Comparison of ENCODE assay signal across 8 mouse cellular contexts in genomic region chr16:10489483-10489882, GRCm38 (mm10). TPM values are rescaled to one million over a fixed set of nuclear protein-coding genes. Genes with fewer than 3 reads are reported as not detected.
A peak's percentile ranks its signal among the peaks of the same experiment; 100 is the strongest.
DNase-seq lines count a peak whose midpoint lies in the region; ATAC-seq lines count a peak whose summit lies in the region.

No protein-coding gene starts in this region.

- DNase-seq in gastrocnemius, postnatal 25 days = no peak
- no peak for DNase-seq in layer of hippocampus, postnatal 25 days (ENCODE audit: extremely low spot score in 1 of 2, low spot score in 1 of 2)
- no peak for DNase-seq in gastrocnemius, postnatal 10 days

- 8% methylated on average over 9 of the region's 9 CpGs for WGBS in forebrain, embryonic 13.5 days
- WGBS in limb, embryonic 13.5 days = 5% methylated on average over 9 of the region's 9 CpGs
- WGBS in stomach, embryonic 15.5 days = 3% methylated on average over 9 of the region's 9 CpGs

- H3K4me3 ChIP-seq in megakaryocyte, embryonic 14.5 days (replicated peaks) = peak overlapping the region; percentile 80
- no peak overlapping the region for H3K4me3 ChIP-seq in forebrain, embryonic 13.5 days
- H3K4me3 ChIP-seq in limb, embryonic 13.5 days = peak overlapping the region; percentile 21
- peak overlapping the region; percentile 9; the same call in 1 of the 2 replicates for H3K4me3 ChIP-seq in stomach, embryonic 15.5 days (replicated peaks)

- H3K4me1 ChIP-seq in megakaryocyte, embryonic 14.5 days = peaks cover 8% of the 10 kb centered on the region
- H3K4me1 ChIP-seq in forebrain, embryonic 13.5 days = peaks cover 3% of the 10 kb centered on the region; the same call in 1 of the 2 replicates
- H3K4me1 ChIP-seq in limb, embryonic 13.5 days = peaks cover 9% of the 10 kb centered on the region; the same call in 1 of the 2 replicates
- no peaks in the 10 kb centered on the region for H3K4me1 ChIP-seq in stomach, embryonic 15.5 days

- no peaks in the 10 kb centered on the region for H3K36me3 ChIP-seq in megakaryocyte, embryonic 14.5 days (replicated peaks; ENCODE audit: low read length)
- H3K36me3 ChIP-seq in forebrain, embryonic 13.5 days (ENCODE audit: poor library complexity, severe bottlenecking) = no peaks in the 10 kb centered on the region
- H3K36me3 ChIP-seq in limb, embryonic 13.5 days = no peaks in the 10 kb centered on the region
- no peaks in the 10 kb centered on the region for H3K36me3 ChIP-seq in stomach, embryonic 15.5 days

- H3K4me2 ChIP-seq in forebrain, embryonic 13.5 days = peak overlapping the region; percentile 44
- H3K4me2 ChIP-seq in limb, embryonic 13.5 days (replicated peaks) = peak overlapping the region; percentile 50
- peak overlapping the region; percentile 47 for H3K4me2 ChIP-seq in stomach, embryonic 15.5 days

- H3K27me3 ChIP-seq in megakaryocyte, embryonic 14.5 days (replicated peaks) = peaks cover 48% of the 10 kb centered on the region
- peaks cover 17% of the 10 kb centered on the region; the same call in 1 of the 2 replicates for H3K27me3 ChIP-seq in forebrain, embryonic 13.5 days
- H3K27me3 ChIP-seq in limb, embryonic 13.5 days = peaks cover 34% of the 10 kb centered on the region
- H3K27me3 ChIP-seq in stomach, embryonic 15.5 days (replicated peaks) = no peaks in the 10 kb centered on the region

- peak overlapping the region; percentile 40 for H3K9ac ChIP-seq in forebrain, embryonic 13.5 days
- 0 out of 2 replicates have a peak overlapping the region, but pooled peaks have one; percentile 26 for H3K9ac ChIP-seq in limb, embryonic 13.5 days
- no peak overlapping the region for H3K9ac ChIP-seq in stomach, embryonic 15.5 days

- ATAC-seq in megakaryocyte, adult 5-6 weeks (ENCODE audit: poor library complexity, severe bottlenecking) = no peak
- no peak for ATAC-seq in forebrain, embryonic 13.5 days
- no peak for ATAC-seq in limb, embryonic 13.5 days (ENCODE audit: low FRiP score, low read depth)
- ATAC-seq in stomach, embryonic 15.5 days (ENCODE audit: insufficient read depth, low FRiP score, low read depth) = no peak

- no peaks in the 10 kb centered on the region for H3K9me3 ChIP-seq in megakaryocyte, embryonic 14.5 days
- H3K9me3 ChIP-seq in forebrain, embryonic 13.5 days (replicated peaks) = no peaks in the 10 kb centered on the region
- no peaks in the 10 kb centered on the region for H3K9me3 ChIP-seq in limb, embryonic 13.5 days
- H3K9me3 ChIP-seq in stomach, embryonic 15.5 days = no peaks in the 10 kb centered on the region

- no peak overlapping the region for H3K27ac ChIP-seq in forebrain, embryonic 13.5 days
- H3K27ac ChIP-seq in limb, embryonic 13.5 days = no peak overlapping the region
- H3K27ac ChIP-seq in stomach, embryonic 15.5 days = no peak overlapping the region

RNA-seq across cellular contexts. Expression of gene Ciita, which starts 9.6 kb away (rescaled TPM):
- 0.22 TPM in 1 of 2 replicates, not detected in the other for polyA plus RNA-seq in megakaryocyte, embryonic 14.5 days (2012; ENCODE audit: insufficient read depth, low replicate concordance)
- 2.5 and 3.3 TPM in 2 replicates for total RNA-seq in megakaryocyte, adult 5-6 weeks (2015)
- 3.2 and 3.7 TPM in 2 replicates for total RNA-seq in megakaryocyte, adult 5-6 weeks (2017)
- polyA plus RNA-seq in forebrain, embryonic 13.5 days (2015; fragmentation: Nextera tagmentation; extraction: Ambion mirVana) = 0.29 and 0.40 TPM in 2 replicates
- polyA plus RNA-seq in limb, embryonic 13.5 days (2015; fragmentation: Nextera tagmentation; extraction: Ambion mirVana) = 0.37 and 0.40 TPM in 2 replicates
- polyA plus RNA-seq in stomach, embryonic 15.5 days (2015; fragmentation: Nextera tagmentation; extraction: Ambion mirVana) = 0.24 and 0.40 TPM in 2 replicates
- total RNA-seq in gastrocnemius, postnatal 25 days (2021) = under 1 TPM; 0.11 to 0.13 TPM
- not detected for total RNA-seq in layer of hippocampus, postnatal 25 days (2021)
- total RNA-seq in gastrocnemius, postnatal 10 days (2021) = under 1 TPM; 0.14 to 0.21 TPM

RNA-seq across cellular contexts. Expression of gene Tvp23a, which starts 42.3 kb away (rescaled TPM):
- polyA plus RNA-seq in megakaryocyte, embryonic 14.5 days (2012; ENCODE audit: insufficient read depth, low replicate concordance) = not detected in 2 replicates
- 0.07 TPM in 1 of 2 replicates, not detected in the other for total RNA-seq in megakaryocyte, adult 5-6 weeks (2015)
- total RNA-seq in megakaryocyte, adult 5-6 weeks (2017) = 0.22 TPM in 1 of 2 replicates, not detected in the other
- 37.1 and 39.8 TPM in 2 replicates for polyA plus RNA-seq in forebrain, embryonic 13.5 days (2015; fragmentation: Nextera tagmentation; extraction: Ambion mirVana)
- polyA plus RNA-seq in limb, embryonic 13.5 days (2015; fragmentation: Nextera tagmentation; extraction: Ambion mirVana) = 22.5 and 23.2 TPM in 2 replicates
- 7.8 and 9.8 TPM in 2 replicates for polyA plus RNA-seq in stomach, embryonic 15.5 days (2015; fragmentation: Nextera tagmentation; extraction: Ambion mirVana)
- total RNA-seq in gastrocnemius, postnatal 25 days (2021) = under 1 TPM; 0.36 to 0.40 TPM
- 10 to 100 TPM; 30.9 to 32.0 TPM for total RNA-seq in layer of hippocampus, postnatal 25 days (2021)
- total RNA-seq in gastrocnemius, postnatal 10 days (2021) = 1 to 10 TPM; 1.2 TPM

RNA-seq across cellular contexts. Expression of gene Dexi, which starts 53.4 kb away (rescaled TPM):
- polyA plus RNA-seq in megakaryocyte, embryonic 14.5 days (2012; ENCODE audit: insufficient read depth, low replicate concordance) = 41.9 and 81.7 TPM in 2 replicates
- 5.9 and 6.0 TPM in 2 replicates for total RNA-seq in megakaryocyte, adult 5-6 weeks (2015)
- total RNA-seq in megakaryocyte, adult 5-6 weeks (2017) = 4.3 and 7.0 TPM in 2 replicates
- polyA plus RNA-seq in forebrain, embryonic 13.5 days (2015; fragmentation: Nextera tagmentation; extraction: Ambion mirVana) = 15.0 and 17.3 TPM in 2 replicates
- polyA plus RNA-seq in limb, embryonic 13.5 days (2015; fragmentation: Nextera tagmentation; extraction: Ambion mirVana) = 23.5 and 27.1 TPM in 2 replicates
- polyA plus RNA-seq in stomach, embryonic 15.5 days (2015; fragmentation: Nextera tagmentation; extraction: Ambion mirVana) = 19.3 and 22.2 TPM in 2 replicates
- 10 to 100 TPM; 43.0 to 43.1 TPM for total RNA-seq in gastrocnemius, postnatal 25 days (2021)
- 10 to 100 TPM; 57.1 to 58.3 TPM for total RNA-seq in layer of hippocampus, postnatal 25 days (2021)
- 10 to 100 TPM; 26.8 to 30.3 TPM for total RNA-seq in gastrocnemius, postnatal 10 days (2021)

RNA-seq across cellular contexts. Expression of gene Clec16a, which starts 55.7 kb away (rescaled TPM):
- polyA plus RNA-seq in megakaryocyte, embryonic 14.5 days (2012; ENCODE audit: insufficient read depth, low replicate concordance) = 10.4 and 13.5 TPM in 2 replicates
- 26.8 and 28.8 TPM in 2 replicates for total RNA-seq in megakaryocyte, adult 5-6 weeks (2015)
- 19.4 and 20.7 TPM in 2 replicates for total RNA-seq in megakaryocyte, adult 5-6 weeks (2017)
- 54.3 and 61.7 TPM in 2 replicates for polyA plus RNA-seq in forebrain, embryonic 13.5 days (2015; fragmentation: Nextera tagmentation; extraction: Ambion mirVana)
- 38.2 and 42.1 TPM in 2 replicates for polyA plus RNA-seq in limb, embryonic 13.5 days (2015; fragmentation: Nextera tagmentation; extraction: Ambion mirVana)
- polyA plus RNA-seq in stomach, embryonic 15.5 days (2015; fragmentation: Nextera tagmentation; extraction: Ambion mirVana) = 31.0 and 31.5 TPM in 2 replicates
- 10 to 100 TPM; 51.2 to 62.2 TPM for total RNA-seq in gastrocnemius, postnatal 25 days (2021)
- total RNA-seq in layer of hippocampus, postnatal 25 days (2021) = 10 to 100 TPM; 97.5 to 98.9 TPM
- 10 to 100 TPM; 24.5 to 25.8 TPM for total RNA-seq in gastrocnemius, postnatal 10 days (2021)

Comparison
In these comparisons a context has a peak if more than half of its experiments do, and no peak if none do; other contexts are left out.
1. RNA of gene Tvp23a, which starts 42.3 kb away (total RNA-seq): 30.9 to 32.0 TPM in layer of hippocampus, postnatal 25 days; 1.2 TPM in gastrocnemius, postnatal 10 days, 0.36 to 0.40 TPM in gastrocnemius, postnatal 25 days and 0.07 to 0.22 TPM in megakaryocyte, adult 5-6 weeks; every median in the first group is over 10 times any median in the second.
2. Peak in every context shown above with its lines, with median percentiles within 50 percentile points of each other: H3K4me2 ChIP-seq.